Mouse (Mus musculus): ENCODE data around the gene Myo1e. TPM values are rescaled to one million over a fixed set of nuclear protein-coding genes. Genes with fewer than 3 reads are reported as not detected.

The Myo1e gene
- polyA plus RNA-seq, 1 experiment from 2014 or later: 13.3 TPM

GRCm38 (mm10) chr9:70263735-70264134 lies 56.6 kb downstream of the Myo1e start:
- H3K27me3 ChIP-seq (ENCODE audit: insufficient read depth, poor library complexity, severe bottlenecking): no peaks in the 10 kb centered on the region
- peaks cover 39% of the 10 kb centered on the region for H3K4me1 ChIP-seq
- DNase-seq (ENCODE audit: low spot score): no peak
- H3K9me3 ChIP-seq: no peaks in the 10 kb centered on the region
- H3K27ac ChIP-seq: peak overlapping the region; percentile 65; the same call in 1 of the 2 replicates
- H3K4me3 ChIP-seq: peak overlapping the region; percentile 34
- H3K36me3 ChIP-seq: no peaks in the 10 kb centered on the region
- WGBS: 24% methylated on average over 7 of the region's 7 CpGs

DNA sequence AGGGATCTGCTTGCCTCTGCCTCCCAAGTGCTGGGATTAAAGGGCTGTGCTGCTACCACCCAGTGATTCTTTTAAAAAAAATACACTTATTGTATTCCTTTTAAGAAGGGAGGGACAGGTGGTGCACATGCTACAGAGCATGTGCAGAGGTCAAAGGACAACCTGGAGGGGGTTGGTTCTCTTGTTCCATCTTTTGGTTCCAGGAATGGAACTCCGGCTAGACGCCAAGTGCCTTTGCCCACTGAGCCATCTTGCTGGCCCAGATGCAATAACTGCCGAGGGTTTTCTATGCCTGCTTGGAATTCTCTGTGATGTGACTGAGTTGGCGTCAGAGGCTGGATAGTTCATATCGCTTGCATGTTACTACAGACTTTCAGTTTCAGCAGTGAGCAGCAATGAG lies 58.4 kb downstream of the Myo1e start:
- no peak for DNase-seq (ENCODE audit: low spot score)
- Histone ChIP-seq H3K9me3 (no peaks in the 10 kb centered on the region), H3K4me1 (peaks cover 29% of the 10 kb centered on the region), H3K27ac (no peak overlapping the region), H3K36me3 (no peaks in the 10 kb centered on the region), H3K27me3 (ENCODE audit: insufficient read depth, poor library complexity, severe bottlenecking) (no peaks in the 10 kb centered on the region), H3K4me3 (no peak overlapping the region)
- WGBS: 77% methylated on average over 5 of the region's 5 CpGs

DNA sequence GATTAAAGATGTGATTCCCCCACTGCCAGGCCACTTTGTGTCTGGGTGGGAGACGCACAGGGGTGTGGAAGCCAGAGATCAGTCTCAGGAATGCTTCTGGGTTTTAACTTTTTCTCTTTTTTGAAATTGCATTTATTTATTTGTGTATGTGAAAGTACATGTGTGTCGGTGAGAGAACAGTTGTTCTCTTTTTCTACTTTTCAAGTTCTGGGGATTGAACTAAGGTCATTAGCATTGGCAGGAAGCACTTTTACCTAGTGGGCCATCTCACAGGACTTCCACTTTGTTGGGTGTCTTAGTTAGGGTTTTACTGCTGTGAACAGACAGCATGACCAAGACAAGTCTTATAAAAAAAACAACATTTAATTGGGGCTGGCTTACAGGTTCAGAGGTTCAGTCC lies 59.0 kb downstream of the Myo1e start:
- no peaks in the 10 kb centered on the region for H3K36me3 ChIP-seq
- H3K4me1 ChIP-seq: peaks cover 28% of the 10 kb centered on the region
- H3K27me3 ChIP-seq (ENCODE audit: insufficient read depth, poor library complexity, severe bottlenecking): no peaks in the 10 kb centered on the region
- 92% methylated on average over 2 of the region's 2 CpGs for WGBS
- no peak overlapping the region for H3K27ac ChIP-seq
- no peak for DNase-seq (ENCODE audit: low spot score)
- H3K9me3 ChIP-seq: no peaks in the 10 kb centered on the region
- H3K4me3 ChIP-seq: no peak overlapping the region

- peaks cover 21% of the 10 kb centered on the region for H3K4me1 ChIP-seq
- no peaks in the 10 kb centered on the region for H3K9me3 ChIP-seq
- no peak for DNase-seq (ENCODE audit: low spot score)
- WGBS: 87% methylated on average over 5 of the region's 5 CpGs
- H3K27me3 ChIP-seq (ENCODE audit: insufficient read depth, poor library complexity, severe bottlenecking): no peaks in the 10 kb centered on the region
- H3K27ac ChIP-seq: no peak overlapping the region
- H3K4me3 ChIP-seq: no peak overlapping the region
- H3K36me3 ChIP-seq: no peaks in the 10 kb centered on the region
These were observed 60.0 kb downstream of the Myo1e start for GRCm38 (mm10) chr9:70267108-70267507.

DNA sequence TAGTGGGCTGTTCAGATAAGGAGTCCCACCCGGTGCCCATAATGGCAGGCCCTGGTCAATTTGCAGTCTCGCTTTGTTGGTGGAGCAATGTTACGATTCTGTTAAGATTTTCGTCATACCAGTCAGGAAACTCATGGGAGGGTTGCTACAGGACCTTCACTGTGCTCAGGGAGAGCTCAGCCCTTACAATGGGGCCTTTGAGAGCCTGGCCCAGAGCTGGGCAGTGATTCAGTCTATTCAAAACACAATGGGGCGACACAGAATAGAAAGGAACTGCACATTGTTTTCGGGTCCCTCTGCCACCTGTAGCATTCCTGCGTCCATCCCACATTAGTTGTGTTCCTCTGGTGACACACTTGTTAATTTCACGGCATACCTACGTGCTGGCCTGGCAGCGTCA lies 62.2 kb downstream of the Myo1e start:
- H3K36me3 ChIP-seq: no peaks in the 10 kb centered on the region
- peaks cover 8% of the 10 kb centered on the region; the same call in 1 of the 2 replicates for H3K4me1 ChIP-seq
- H3K9me3 ChIP-seq: no peaks in the 10 kb centered on the region
- no peak overlapping the region for H3K4me3 ChIP-seq
- WGBS: 72% methylated on average over 10 of the region's 10 CpGs
- H3K27ac ChIP-seq: no peak overlapping the region
- DNase-seq (ENCODE audit: low spot score): no peak
- no peaks in the 10 kb centered on the region for H3K27me3 ChIP-seq (ENCODE audit: insufficient read depth, poor library complexity, severe bottlenecking)

DNA sequence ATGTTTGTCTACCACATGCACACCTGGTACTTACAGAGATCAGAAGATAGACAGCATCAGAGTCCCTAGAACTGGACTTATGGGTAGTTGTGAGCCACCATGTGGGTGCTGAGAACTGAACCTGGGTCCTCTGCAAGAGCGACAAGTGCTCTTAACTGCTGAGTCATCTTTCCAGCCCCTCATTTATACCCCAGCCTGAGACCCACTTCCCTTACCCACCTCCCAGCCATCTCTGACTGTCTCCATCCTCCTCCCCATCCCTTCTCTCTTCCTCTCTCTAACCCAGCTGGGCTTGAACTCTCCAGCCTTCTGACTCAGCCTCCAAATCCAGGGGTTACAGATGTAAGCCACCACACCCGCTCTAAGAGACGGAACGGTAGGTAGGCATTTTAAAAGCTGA lies 63.3 kb downstream of the Myo1e start:
- Histone ChIP-seq H3K27ac (no peak overlapping the region), H3K9me3 (no peaks in the 10 kb centered on the region), H3K4me1 (0 out of 2 replicates have a peak, but pooled peaks cover 4% of the 10 kb centered on the region), H3K36me3 (no peaks in the 10 kb centered on the region), H3K27me3 (ENCODE audit: insufficient read depth, poor library complexity, severe bottlenecking) (no peaks in the 10 kb centered on the region), H3K4me3 (no peak overlapping the region)
- DNase-seq (ENCODE audit: low spot score): no peak
- WGBS: 88% methylated on average over 4 of the region's 4 CpGs

DNA sequence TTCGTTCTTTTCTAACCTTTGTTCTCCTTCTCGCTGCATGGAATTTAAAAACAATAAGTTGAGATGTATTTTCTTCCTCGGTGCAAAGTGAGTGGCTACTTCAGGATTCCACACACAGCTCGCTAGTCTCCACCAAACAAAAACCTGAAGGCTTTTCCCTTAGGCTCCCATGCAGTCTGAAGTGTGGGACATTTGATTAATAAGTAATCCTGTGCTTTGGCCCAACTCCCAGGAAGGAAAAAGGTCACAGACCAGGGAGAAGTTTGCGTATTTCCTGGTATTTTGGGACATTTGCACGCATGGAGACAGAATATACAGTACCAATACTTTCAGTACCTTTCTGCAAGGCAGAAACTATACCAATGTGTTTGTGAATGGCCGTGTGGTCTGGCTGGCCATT lies 64.0 kb downstream of the Myo1e start:
- WGBS: 87% methylated on average over 7 of the region's 7 CpGs
- no peak overlapping the region for H3K27ac ChIP-seq
- DNase-seq (ENCODE audit: low spot score): no peak
- no peaks in the 10 kb centered on the region for H3K36me3 ChIP-seq
- H3K9me3 ChIP-seq: no peaks in the 10 kb centered on the region
- H3K27me3 ChIP-seq (ENCODE audit: insufficient read depth, poor library complexity, severe bottlenecking): no peaks in the 10 kb centered on the region
- no peak overlapping the region for H3K4me3 ChIP-seq
- 0 out of 2 replicates have a peak, but pooled peaks cover 4% of the 10 kb centered on the region for H3K4me1 ChIP-seq

GRCm38 (mm10) chr9:70271631-70272030 lies 64.5 kb downstream of the Myo1e start:
- no peak for DNase-seq (ENCODE audit: low spot score)
- Histone ChIP-seq H3K4me3 (no peak overlapping the region), H3K4me1 (0 out of 2 replicates have a peak, but pooled peaks cover 4% of the 10 kb centered on the region), H3K36me3 (no peaks in the 10 kb centered on the region), H3K27ac (no peak overlapping the region), H3K9me3 (no peaks in the 10 kb centered on the region), H3K27me3 (ENCODE audit: insufficient read depth, poor library complexity, severe bottlenecking) (no peaks in the 10 kb centered on the region)
- 86% methylated on average over 9 of the region's 9 CpGs for WGBS

- H3K4me1 ChIP-seq: peaks cover 5% of the 10 kb centered on the region; the same call in 1 of the 2 replicates
- WGBS: 88% methylated on average over 6 of the region's 6 CpGs
- DNase-seq (ENCODE audit: low spot score): no peak
These were observed 66.9 kb downstream of the Myo1e start for GRCm38 (mm10) chr9:70274071-70274470.

GRCm38 (mm10) chr9:70274476-70274875 lies 67.3 kb downstream of the Myo1e start:
- H3K4me3 ChIP-seq: no peak overlapping the region
- H3K36me3 ChIP-seq: no peaks in the 10 kb centered on the region
- no peak overlapping the region for H3K27ac ChIP-seq
- WGBS: 91% methylated on average over 6 of the region's 6 CpGs
- peaks cover 5% of the 10 kb centered on the region; the same call in 1 of the 2 replicates for H3K4me1 ChIP-seq
- H3K27me3 ChIP-seq (ENCODE audit: insufficient read depth, poor library complexity, severe bottlenecking): no peaks in the 10 kb centered on the region
- no peak for DNase-seq (ENCODE audit: low spot score)
- no peaks in the 10 kb centered on the region for H3K9me3 ChIP-seq

More at GRCm38 (mm10) chr9:70274071-70274470, 66.9 kb downstream of the Myo1e start:
- Histone ChIP-seq H3K36me3 (no peaks in the 10 kb centered on the region), H3K27ac (no peak overlapping the region), H3K4me3 (no peak overlapping the region), H3K9me3 (no peaks in the 10 kb centered on the region), H3K27me3 (ENCODE audit: insufficient read depth, poor library complexity, severe bottlenecking) (no peaks in the 10 kb centered on the region)

DNA sequence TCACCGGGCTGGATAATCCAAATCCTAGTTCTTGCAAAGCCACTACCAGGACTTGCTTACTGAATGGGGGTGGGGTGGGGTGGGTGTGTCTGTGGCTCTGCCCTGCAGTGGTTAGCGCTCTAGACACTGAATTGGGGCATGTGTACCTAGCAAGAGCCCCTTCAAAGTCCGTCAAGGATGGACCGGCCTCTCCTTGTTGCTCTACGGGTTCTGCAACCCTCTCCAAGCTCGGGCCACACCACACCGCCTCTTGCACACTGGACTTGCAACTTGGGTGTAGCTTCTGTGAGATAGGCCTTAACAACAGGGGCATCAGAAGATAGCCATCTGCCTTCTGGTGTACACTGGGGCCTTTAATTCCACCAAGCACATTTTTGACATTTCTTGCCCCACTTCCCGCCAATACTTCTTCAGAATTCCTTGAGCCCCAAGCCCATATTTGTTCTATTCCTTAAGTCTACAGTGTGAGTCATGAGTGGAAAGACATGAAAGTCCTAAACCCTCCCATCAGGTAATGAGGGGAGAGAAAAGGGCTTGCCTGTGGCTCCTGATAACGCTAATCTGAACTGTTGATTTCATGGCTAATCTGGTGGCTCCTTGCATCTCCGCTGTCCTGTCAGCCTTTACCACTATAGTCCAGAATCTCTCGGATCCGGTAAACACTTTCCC lies 67.9 kb downstream of the Myo1e start:
- WGBS: 87% methylated on average over 12 of the region's 12 CpGs
- Histone ChIP-seq H3K36me3 (no peaks in the 10 kb centered on the region), H3K9me3 (no peaks in the 10 kb centered on the region), H3K27me3 (ENCODE audit: insufficient read depth, poor library complexity, severe bottlenecking) (no peaks in the 10 kb centered on the region), H3K27ac (no peak overlapping the region), H3K4me3 (no peak overlapping the region), H3K4me1 (peaks cover 5% of the 10 kb centered on the region; the same call in 1 of the 2 replicates)
- no peak for DNase-seq (ENCODE audit: low spot score)

DNA sequence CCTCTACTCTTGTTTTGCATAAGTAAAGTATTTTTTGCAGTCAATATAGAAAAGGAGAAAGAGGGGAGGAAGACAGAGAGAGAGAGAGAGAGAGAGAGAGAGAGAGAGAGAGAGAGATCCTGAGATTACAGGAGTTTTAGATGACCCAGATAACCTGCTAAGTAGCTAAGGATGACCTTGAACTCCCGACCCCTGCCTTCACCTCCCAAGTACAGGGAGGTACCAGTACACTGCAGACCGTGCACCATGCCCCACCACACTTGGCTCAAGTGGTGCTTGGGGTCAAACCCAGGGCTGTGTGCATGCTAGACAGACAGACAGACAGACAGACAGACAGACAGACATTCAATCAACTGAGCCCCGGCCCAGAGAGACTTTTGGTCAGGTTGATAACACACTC lies 69.9 kb downstream of the Myo1e start:
- Histone ChIP-seq H3K9me3 (0 out of 2 replicates have a peak, but pooled peaks cover 2% of the 10 kb centered on the region), H3K36me3 (no peaks in the 10 kb centered on the region), H3K4me3 (no peak overlapping the region), H3K4me1 (peaks cover 5% of the 10 kb centered on the region; the same call in 1 of the 2 replicates), H3K27me3 (ENCODE audit: insufficient read depth, poor library complexity, severe bottlenecking) (no peaks in the 10 kb centered on the region), H3K27ac (no peak overlapping the region)
- 62% methylated on average over 3 of the region's 3 CpGs for WGBS
- DNase-seq (ENCODE audit: low spot score): no peak

GRCm38 (mm10) chr9:70277529-70277982 lies 70.4 kb downstream of the Myo1e start:
- WGBS: 85% methylated on average over 11 of the region's 11 CpGs

More at GRCm38 (mm10) chr9:70277529-70277982, 70.4 kb downstream of the Myo1e start:
- H3K9me3 ChIP-seq: 0 out of 2 replicates have a peak, but pooled peaks cover 2% of the 10 kb centered on the region
- H3K4me1 ChIP-seq: peaks cover 5% of the 10 kb centered on the region; the same call in 1 of the 2 replicates
- no peak overlapping the region for H3K27ac ChIP-seq
- H3K36me3 ChIP-seq: no peaks in the 10 kb centered on the region
- H3K4me3 ChIP-seq: no peak overlapping the region
- H3K27me3 ChIP-seq (ENCODE audit: insufficient read depth, poor library complexity, severe bottlenecking): no peaks in the 10 kb centered on the region
- no peak for DNase-seq (ENCODE audit: low spot score)
